Mouse (Mus musculus): ENCODE measurements around the gene Fopnl. TPM values are rescaled to one million over a fixed set of nuclear protein-coding genes. Genes with fewer than 3 reads are reported as not detected.

Fopnl gene
- polyA plus RNA-seq, 1 experiment from 2014 or later = 112 TPM

Other genes with a start within 250 kb of the Fopnl start
- gene Nde1, start 154.1 kb downstream of the Fopnl start, polyA plus RNA-seq (2014; fragmentation: Nextera tagmentation; extraction: Ambion mirVana) = 85.9 and 87.2 TPM in 2 replicates
- gene Marf1, start 154.1 kb downstream of the Fopnl start, polyA plus RNA-seq (2014; fragmentation: Nextera tagmentation; extraction: Ambion mirVana) = 10.7 and 15.0 TPM in 2 replicates
- 1.5 and 1.8 TPM in 2 replicates for gene Myh11, start 26.0 kb downstream of the Fopnl start, polyA plus RNA-seq (2014; fragmentation: Nextera tagmentation; extraction: Ambion mirVana)
- 2.7 and 3.0 TPM in 2 replicates for gene Abcc1, start 44.2 kb upstream of the Fopnl start, polyA plus RNA-seq (2014; fragmentation: Nextera tagmentation; extraction: Ambion mirVana)
- gene A630010A05Rik, start 244.9 kb upstream of the Fopnl start, polyA plus RNA-seq (2014; fragmentation: Nextera tagmentation; extraction: Ambion mirVana) = not detected in 2 replicates